Mouse (Mus musculus): ENCODE measurements at regions not wholly inside any gene's neighbourhood (a gene's known extent, or its start where the extent isn't known, plus 50 kb on each side); places are given as distances from the start of the nearest gene placed in this dataset.

GRCm38 (mm10) chr7:129742657-129743056 lies 151.0 kb downstream of the Wdr11 start:
- Histone ChIP-seq H3K9me3 (replicated peaks; ENCODE audit: control insufficient read depth, low read length) (no peaks in the 10 kb centered on the region), H3K27ac (ENCODE audit: low read depth, low read length) (no peak overlapping the region), H3K4me3 (ENCODE audit: low read depth, low read length) (no peak overlapping the region), H3K4me2 (no peak overlapping the region), H3K4me1 (ENCODE audit: control insufficient read depth, insufficient read depth, low read length) (0 out of 2 replicates have a peak, but pooled peaks cover 2% of the 10 kb centered on the region), H3K36me3 (ENCODE audit: control insufficient read depth, insufficient read depth, low read length) (no peaks in the 10 kb centered on the region), H3K27me3 (ENCODE audit: control insufficient read depth, insufficient read depth, low read length) (no peaks in the 10 kb centered on the region), H3K9ac (ENCODE audit: low read depth, low read length) (no peak overlapping the region)
- ATAC-seq (replicated peaks; ENCODE audit: insufficient number of reproducible peaks, low FRiP score, low TSS enrichment): no peak
- WGBS (ENCODE audit: insufficient replicate concordance): 75% methylated on average over 4 of the region's 4 CpGs

DNA sequence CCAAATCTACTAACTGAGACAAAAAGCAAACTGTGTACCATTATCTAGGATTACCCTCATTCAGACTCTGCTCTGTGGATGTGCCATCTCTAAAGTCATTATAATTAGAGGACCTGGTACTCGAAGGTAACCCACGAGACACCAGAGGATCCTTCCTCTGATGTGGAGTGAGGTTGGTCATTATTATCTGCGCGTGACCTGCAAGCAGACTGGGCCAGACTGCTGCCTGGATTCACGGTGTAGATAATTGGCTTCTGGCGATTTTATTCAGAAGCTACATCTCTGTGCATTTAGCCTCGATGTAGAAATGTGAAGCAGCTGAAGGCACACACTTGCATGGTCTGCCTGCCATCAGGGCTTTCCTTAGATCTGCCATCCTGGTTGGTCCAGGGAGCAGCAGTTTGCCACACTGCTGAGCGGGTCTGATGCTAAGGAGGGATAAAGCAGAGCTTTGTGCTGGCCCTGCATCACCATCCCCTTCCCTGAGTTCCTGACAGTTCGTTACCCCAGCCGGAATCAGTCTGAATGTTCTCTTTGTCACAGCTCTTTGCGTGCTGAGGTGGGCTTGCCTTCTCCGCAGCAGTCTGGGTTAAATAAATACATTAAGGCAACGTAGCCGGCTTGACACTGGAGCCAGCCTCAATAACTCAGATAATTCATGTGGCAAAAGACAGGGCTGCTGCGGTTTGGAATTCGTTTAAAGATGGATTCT lies 152.4 kb downstream of the Wdr11 start:
- H3K27me3 ChIP-seq (ENCODE audit: control insufficient read depth, insufficient read depth, low read length): no peaks in the 10 kb centered on the region
- H3K27ac ChIP-seq (ENCODE audit: low read depth, low read length): 0 out of 2 replicates have a peak overlapping the region, but pooled peaks have one; percentile 29
- 0 out of 2 replicates have a peak, but pooled peaks cover 2% of the 10 kb centered on the region for H3K4me1 ChIP-seq (ENCODE audit: control insufficient read depth, insufficient read depth, low read length)
- H3K4me3 ChIP-seq (ENCODE audit: low read depth, low read length): no peak overlapping the region
- no peak for ATAC-seq (replicated peaks; ENCODE audit: insufficient number of reproducible peaks, low FRiP score, low TSS enrichment)
- 55% methylated on average over 16 of the region's 16 CpGs for WGBS (ENCODE audit: insufficient replicate concordance)
- H3K9me3 ChIP-seq (replicated peaks; ENCODE audit: control insufficient read depth, low read length): no peaks in the 10 kb centered on the region; the same call in 1 of the 2 replicates
- H3K9ac ChIP-seq (ENCODE audit: low read depth, low read length): 0 out of 2 replicates have a peak overlapping the region, but pooled peaks have one; percentile 5
- H3K36me3 ChIP-seq (ENCODE audit: control insufficient read depth, insufficient read depth, low read length): no peaks in the 10 kb centered on the region
- no peak overlapping the region for H3K4me2 ChIP-seq

DNA sequence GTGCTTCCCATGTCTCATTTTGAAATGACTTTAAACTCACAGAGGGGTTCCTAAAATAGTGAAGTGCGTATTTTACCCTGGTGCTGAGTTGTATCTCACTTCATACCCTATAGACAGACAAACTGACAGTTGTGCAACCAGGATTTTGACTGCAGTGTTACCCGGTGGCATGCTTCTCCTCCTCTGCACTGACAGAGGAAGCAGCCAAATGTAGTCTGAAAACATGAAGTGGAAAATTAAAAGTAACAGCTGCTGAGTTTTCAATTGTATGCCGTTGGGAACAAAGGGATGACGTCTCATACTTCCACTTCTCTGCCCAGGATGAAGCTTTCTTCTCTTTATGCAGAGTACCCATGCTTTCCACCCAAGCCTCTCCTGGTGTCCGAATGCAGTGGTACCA lies 155.0 kb downstream of the Wdr11 start:
- WGBS (ENCODE audit: insufficient replicate concordance): 68% methylated on average over 5 of the region's 5 CpGs
- H3K27ac ChIP-seq (ENCODE audit: low read depth, low read length): no peak overlapping the region
- H3K4me1 ChIP-seq (ENCODE audit: control insufficient read depth, insufficient read depth, low read length): 0 out of 2 replicates have a peak, but pooled peaks cover 2% of the 10 kb centered on the region
- H3K4me2 ChIP-seq: no peak overlapping the region
- no peak overlapping the region for H3K4me3 ChIP-seq (ENCODE audit: low read depth, low read length)
- no peaks in the 10 kb centered on the region for H3K27me3 ChIP-seq (ENCODE audit: control insufficient read depth, insufficient read depth, low read length)
- no peak for ATAC-seq (replicated peaks; ENCODE audit: insufficient number of reproducible peaks, low FRiP score, low TSS enrichment)
- no peaks in the 10 kb centered on the region; the same call in 1 of the 2 replicates for H3K9me3 ChIP-seq (replicated peaks; ENCODE audit: control insufficient read depth, low read length)
- no peaks in the 10 kb centered on the region for H3K36me3 ChIP-seq (ENCODE audit: control insufficient read depth, insufficient read depth, low read length)
- no peak overlapping the region for H3K9ac ChIP-seq (ENCODE audit: low read depth, low read length)

DNA sequence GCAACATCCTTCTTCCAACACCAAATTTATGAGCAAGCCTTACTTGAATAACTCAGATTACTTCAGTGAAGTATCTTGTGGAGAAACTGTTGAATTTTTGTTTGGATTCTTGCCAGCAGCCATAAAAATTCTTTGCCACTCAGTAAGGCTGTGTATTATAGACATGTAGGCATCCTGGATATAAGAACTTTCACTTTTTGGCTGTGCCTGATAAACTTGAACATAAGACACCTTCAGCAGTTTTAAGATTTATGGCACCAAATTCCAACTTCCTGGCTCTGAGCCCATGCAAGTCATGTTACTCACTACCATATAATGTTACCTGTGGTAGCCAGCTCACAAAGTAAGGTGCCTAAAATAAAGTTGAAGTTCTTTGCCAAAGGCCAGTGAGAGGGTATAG lies 159.3 kb downstream of the Wdr11 start:
- ATAC-seq (replicated peaks; ENCODE audit: insufficient number of reproducible peaks, low FRiP score, low TSS enrichment): no peak
- Histone ChIP-seq H3K4me2 (no peak overlapping the region), H3K4me3 (ENCODE audit: low read depth, low read length) (no peak overlapping the region), H3K36me3 (ENCODE audit: control insufficient read depth, insufficient read depth, low read length) (no peaks in the 10 kb centered on the region), H3K9me3 (replicated peaks; ENCODE audit: control insufficient read depth, low read length) (no peaks in the 10 kb centered on the region; the same call in 1 of the 2 replicates), H3K9ac (ENCODE audit: low read depth, low read length) (no peak overlapping the region), H3K27ac (ENCODE audit: low read depth, low read length) (no peak overlapping the region), H3K4me1 (ENCODE audit: control insufficient read depth, insufficient read depth, low read length) (no peaks in the 10 kb centered on the region), H3K27me3 (ENCODE audit: control insufficient read depth, insufficient read depth, low read length) (no peaks in the 10 kb centered on the region)

DNA sequence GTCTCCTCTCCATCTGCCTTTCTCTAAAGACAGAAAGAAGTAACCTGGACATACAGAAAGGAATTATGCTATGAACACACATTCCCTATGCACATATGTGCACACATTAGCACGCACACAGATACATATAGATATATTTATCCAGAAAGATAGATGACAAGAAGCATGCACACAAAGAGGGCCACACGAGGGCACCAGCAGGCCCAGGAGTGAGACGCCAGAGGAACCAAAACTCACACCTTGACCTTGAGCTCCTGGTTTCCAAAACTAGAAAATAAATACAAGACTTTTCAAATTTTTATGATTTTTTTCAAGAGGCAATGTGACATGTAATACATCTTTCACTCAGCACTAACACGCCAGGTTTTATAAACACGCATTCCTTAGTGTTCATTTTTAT lies 163.1 kb downstream of the Wdr11 start:
- Histone ChIP-seq H3K4me2 (no peak overlapping the region), H3K27ac (ENCODE audit: low read depth, low read length) (no peak overlapping the region), H3K9ac (ENCODE audit: low read depth, low read length) (no peak overlapping the region), H3K9me3 (replicated peaks; ENCODE audit: control insufficient read depth, low read length) (no peaks in the 10 kb centered on the region), H3K4me3 (ENCODE audit: low read depth, low read length) (no peak overlapping the region), H3K4me1 (ENCODE audit: control insufficient read depth, insufficient read depth, low read length) (no peaks in the 10 kb centered on the region), H3K36me3 (ENCODE audit: control insufficient read depth, insufficient read depth, low read length) (no peaks in the 10 kb centered on the region), H3K27me3 (ENCODE audit: control insufficient read depth, insufficient read depth, low read length) (no peaks in the 10 kb centered on the region)
- WGBS (ENCODE audit: insufficient replicate concordance): 71% methylated on average over 5 of the region's 5 CpGs
- ATAC-seq (replicated peaks; ENCODE audit: insufficient number of reproducible peaks, low FRiP score, low TSS enrichment): no peak

- WGBS (ENCODE audit: insufficient replicate concordance): 78% methylated on average over 6 of the region's 6 CpGs
- no peaks in the 10 kb centered on the region for H3K9me3 ChIP-seq (replicated peaks; ENCODE audit: control insufficient read depth, low read length)
- no peak overlapping the region for H3K27ac ChIP-seq (ENCODE audit: low read depth, low read length)
- H3K36me3 ChIP-seq (ENCODE audit: control insufficient read depth, insufficient read depth, low read length): no peaks in the 10 kb centered on the region
- H3K4me1 ChIP-seq (ENCODE audit: control insufficient read depth, insufficient read depth, low read length): no peaks in the 10 kb centered on the region
- H3K27me3 ChIP-seq (ENCODE audit: control insufficient read depth, insufficient read depth, low read length): no peaks in the 10 kb centered on the region
- no peak overlapping the region for H3K4me3 ChIP-seq (ENCODE audit: low read depth, low read length)
- no peak overlapping the region for H3K9ac ChIP-seq (ENCODE audit: low read depth, low read length)
- H3K4me2 ChIP-seq: no peak overlapping the region
- no peak for ATAC-seq (replicated peaks; ENCODE audit: insufficient number of reproducible peaks, low FRiP score, low TSS enrichment)
These were observed 164.5 kb downstream of the Wdr11 start for GRCm38 (mm10) chr7:129756138-129756537.

DNA sequence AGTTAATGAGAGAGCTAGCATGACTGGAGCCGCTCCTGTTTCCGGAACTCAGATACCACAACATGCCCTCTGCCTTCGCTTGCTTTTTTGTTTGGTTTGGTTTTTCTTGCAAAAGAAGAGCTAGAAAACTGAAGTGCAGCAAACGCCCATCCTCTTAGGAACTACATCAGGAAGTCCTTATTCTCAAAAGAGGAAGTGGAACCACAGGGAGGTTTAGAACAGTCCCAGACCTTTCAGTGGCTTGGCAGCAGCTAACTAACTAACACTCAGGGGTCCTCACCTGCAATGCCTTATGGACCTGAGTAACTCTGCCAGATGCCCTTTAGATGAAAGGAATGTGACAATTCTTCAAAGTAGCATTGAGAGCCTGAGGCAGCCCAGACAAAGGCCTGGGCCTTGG lies 168.2 kb downstream of the Wdr11 start:
- no peak overlapping the region for H3K27ac ChIP-seq (ENCODE audit: low read depth, low read length)
- ATAC-seq (replicated peaks; ENCODE audit: insufficient number of reproducible peaks, low FRiP score, low TSS enrichment): no peak
- WGBS (ENCODE audit: insufficient replicate concordance): 73% methylated on average over 4 of the region's 4 CpGs

DNA sequence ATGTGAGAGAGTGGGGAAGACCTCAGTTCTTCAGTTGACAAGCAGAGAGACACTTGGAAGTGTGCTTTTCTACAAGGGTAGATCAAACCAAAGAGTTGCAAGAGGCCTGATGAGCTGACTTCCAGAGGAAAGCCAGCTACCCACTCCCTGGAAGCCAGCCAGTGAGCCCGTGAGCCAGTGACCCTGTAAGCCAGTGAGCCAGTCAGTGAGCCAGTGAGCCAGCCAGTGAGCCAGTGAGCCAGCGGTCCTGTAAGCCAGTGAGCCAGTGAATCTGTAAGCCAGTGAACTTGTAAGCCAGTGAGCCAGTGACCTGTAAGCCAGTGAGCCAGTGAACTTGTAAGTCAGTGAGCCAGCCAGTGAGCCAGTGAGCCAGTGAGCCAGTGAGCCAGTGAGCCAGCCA lies 168.7 kb downstream of the Wdr11 start:
- Histone ChIP-seq H3K4me1 (ENCODE audit: control insufficient read depth, insufficient read depth, low read length) (peaks cover 10% of the 10 kb centered on the region), H3K9me3 (replicated peaks; ENCODE audit: control insufficient read depth, low read length) (no peaks in the 10 kb centered on the region), H3K27ac (ENCODE audit: low read depth, low read length) (no peak overlapping the region), H3K4me3 (ENCODE audit: low read depth, low read length) (no peak overlapping the region), H3K9ac (ENCODE audit: low read depth, low read length) (no peak overlapping the region), H3K36me3 (ENCODE audit: control insufficient read depth, insufficient read depth, low read length) (no peaks in the 10 kb centered on the region), H3K27me3 (ENCODE audit: control insufficient read depth, insufficient read depth, low read length) (no peaks in the 10 kb centered on the region), H3K4me2 (no peak overlapping the region)
- no peak for ATAC-seq (replicated peaks; ENCODE audit: insufficient number of reproducible peaks, low FRiP score, low TSS enrichment)
- 85% methylated on average over 2 of the region's 2 CpGs for WGBS (ENCODE audit: insufficient replicate concordance)

More for the DNA sequence above, 168.2 kb downstream of the Wdr11 start:
- H3K9ac ChIP-seq (ENCODE audit: low read depth, low read length): no peak overlapping the region
- no peak overlapping the region for H3K4me3 ChIP-seq (ENCODE audit: low read depth, low read length)
- H3K36me3 ChIP-seq (ENCODE audit: control insufficient read depth, insufficient read depth, low read length): no peaks in the 10 kb centered on the region
- no peak overlapping the region for H3K4me2 ChIP-seq
- no peaks in the 10 kb centered on the region for H3K9me3 ChIP-seq (replicated peaks; ENCODE audit: control insufficient read depth, low read length)
- peaks cover 10% of the 10 kb centered on the region for H3K4me1 ChIP-seq (ENCODE audit: control insufficient read depth, insufficient read depth, low read length)
- H3K27me3 ChIP-seq (ENCODE audit: control insufficient read depth, insufficient read depth, low read length): no peaks in the 10 kb centered on the region

GRCm38 (mm10) chr7:129763754-129764153 lies 172.1 kb downstream of the Wdr11 start:
- H3K9ac ChIP-seq (ENCODE audit: low read depth, low read length): no peak overlapping the region
- 26% methylated on average over 5 of the region's 5 CpGs for WGBS (ENCODE audit: insufficient replicate concordance)
- no peak overlapping the region for H3K4me3 ChIP-seq (ENCODE audit: low read depth, low read length)
- H3K27me3 ChIP-seq (ENCODE audit: control insufficient read depth, insufficient read depth, low read length): no peaks in the 10 kb centered on the region
- H3K4me1 ChIP-seq (ENCODE audit: control insufficient read depth, insufficient read depth, low read length): peaks cover 10% of the 10 kb centered on the region
- no peaks in the 10 kb centered on the region for H3K36me3 ChIP-seq (ENCODE audit: control insufficient read depth, insufficient read depth, low read length)
- H3K9me3 ChIP-seq (replicated peaks; ENCODE audit: control insufficient read depth, low read length): no peaks in the 10 kb centered on the region
- no peak overlapping the region for H3K27ac ChIP-seq (ENCODE audit: low read depth, low read length)
- no peak overlapping the region for H3K4me2 ChIP-seq
- ATAC-seq (replicated peaks; ENCODE audit: insufficient number of reproducible peaks, low FRiP score, low TSS enrichment): no peak

Measured in heart, embryonic 11.5 days (tissue).